Mouse (Mus musculus): ENCODE measurements at regions not wholly inside any gene's neighbourhood (a gene's known extent, or its start where the extent isn't known, plus 50 kb on each side); places are given as distances from the start of the nearest gene placed in this dataset.
A peak's percentile ranks its signal among the peaks of the same experiment; 100 is the strongest.

- Histone ChIP-seq H3K27ac (ENCODE audit: low read depth, low read length) (no peak overlapping the region), H3K4me1 (replicated peaks; ENCODE audit: control insufficient read depth, insufficient read depth, low read length) (peaks cover 4% of the 10 kb centered on the region; the same call in 1 of the 2 replicates), H3K9me3 (ENCODE audit: control insufficient read depth, low read length) (no peaks in the 10 kb centered on the region), H3K36me3 (ENCODE audit: control insufficient read depth, insufficient read depth, low read length) (no peaks in the 10 kb centered on the region), H3K4me2 (ENCODE audit: low read depth, low read length, severe bottlenecking) (no peak overlapping the region), H3K4me3 (ENCODE audit: low read depth, low read length) (no peak overlapping the region), H3K27me3 (ENCODE audit: control insufficient read depth, insufficient read depth, low read length) (no peaks in the 10 kb centered on the region), H3K9ac (ENCODE audit: low read length) (no peak overlapping the region)
- ATAC-seq (replicated peaks; ENCODE audit: low FRiP score) (no peak), DNase-seq (ENCODE audit: low spot score) (no peak)
- WGBS = 83% methylated on average over 17 of the region's 17 CpGs
These were observed 150.4 kb downstream of the Cryba4 start for GRCm38 (mm10) chr5:112101739-112102590.

- H3K4me2 ChIP-seq (ENCODE audit: low read depth, low read length, severe bottlenecking) = peak overlapping the region; percentile 12; the same call in 1 of the 2 replicates
- DNase-seq (ENCODE audit: low spot score) (peak; percentile 77), ATAC-seq (replicated peaks; ENCODE audit: low FRiP score) (peak; percentile 85)
- H3K27me3 ChIP-seq (ENCODE audit: control insufficient read depth, insufficient read depth, low read length) = no peaks in the 10 kb centered on the region
- WGBS = 43% methylated on average over 22 of the region's 22 CpGs
- no peak overlapping the region for H3K9ac ChIP-seq (ENCODE audit: low read length)
- H3K4me1 ChIP-seq (replicated peaks; ENCODE audit: control insufficient read depth, insufficient read depth, low read length) = peaks cover 10% of the 10 kb centered on the region
- no peak overlapping the region for H3K4me3 ChIP-seq (ENCODE audit: low read depth, low read length)
- H3K36me3 ChIP-seq (ENCODE audit: control insufficient read depth, insufficient read depth, low read length) = no peaks in the 10 kb centered on the region
- H3K27ac ChIP-seq (ENCODE audit: low read depth, low read length) = peak overlapping the region; percentile 41; the same call in 1 of the 2 replicates
- H3K9me3 ChIP-seq (ENCODE audit: control insufficient read depth, low read length) = no peaks in the 10 kb centered on the region
These were observed 141.9 kb downstream of the Cryba4 start for GRCm38 (mm10) chr5:112110306-112110969.

- WGBS = 78% methylated on average over 6 of the region's 6 CpGs
- H3K4me2 ChIP-seq (ENCODE audit: low read depth, low read length, severe bottlenecking) = no peak overlapping the region
- no peak for DNase-seq (ENCODE audit: low spot score)
- no peak overlapping the region for H3K4me3 ChIP-seq (ENCODE audit: low read depth, low read length)
- H3K27ac ChIP-seq (ENCODE audit: low read depth, low read length) = no peak overlapping the region
- no peaks in the 10 kb centered on the region for H3K36me3 ChIP-seq (ENCODE audit: control insufficient read depth, insufficient read depth, low read length)
- no peaks in the 10 kb centered on the region for H3K27me3 ChIP-seq (ENCODE audit: control insufficient read depth, insufficient read depth, low read length)
- no peak overlapping the region for H3K9ac ChIP-seq (ENCODE audit: low read length)
- no peak for ATAC-seq (replicated peaks; ENCODE audit: low FRiP score)
- no peaks in the 10 kb centered on the region for H3K9me3 ChIP-seq (ENCODE audit: control insufficient read depth, low read length)
- H3K4me1 ChIP-seq (replicated peaks; ENCODE audit: control insufficient read depth, insufficient read depth, low read length) = no peaks in the 10 kb centered on the region
These were observed 131.6 kb downstream of the Cryba4 start for GRCm38 (mm10) chr5:112120766-112121165.

DNA sequence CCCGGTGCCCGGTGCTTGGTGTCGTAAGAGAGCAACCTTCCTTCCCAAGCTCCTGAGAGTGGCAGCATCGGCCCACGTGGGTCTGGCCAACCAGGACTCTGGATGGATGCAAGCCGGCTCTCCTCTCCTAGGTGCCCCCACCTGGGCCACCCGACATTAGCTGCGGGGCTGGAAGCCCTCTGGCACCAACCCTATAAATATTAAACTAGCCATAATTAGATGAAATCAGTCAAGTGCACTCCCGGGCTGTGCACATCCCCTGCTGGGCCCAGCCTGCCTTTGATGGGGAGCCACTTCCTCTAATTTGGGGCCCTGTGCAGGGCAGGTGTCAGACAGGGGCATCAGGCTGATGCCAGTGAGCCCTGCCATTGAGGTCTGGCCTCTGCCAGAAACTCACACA, 130.8 kb downstream of the Cryba4 start:
- no peaks in the 10 kb centered on the region for H3K27me3 ChIP-seq (ENCODE audit: control insufficient read depth, insufficient read depth, low read length)
- H3K4me2 ChIP-seq (ENCODE audit: low read depth, low read length, severe bottlenecking) = no peak overlapping the region
- H3K27ac ChIP-seq (ENCODE audit: low read depth, low read length) = no peak overlapping the region
- no peak overlapping the region for H3K9ac ChIP-seq (ENCODE audit: low read length)
- ATAC-seq (replicated peaks; ENCODE audit: low FRiP score) (0 out of 2 replicates have a peak, but pooled peaks have one; percentile 31), DNase-seq (ENCODE audit: low spot score) (no peak)
- H3K36me3 ChIP-seq (ENCODE audit: control insufficient read depth, insufficient read depth, low read length) = no peaks in the 10 kb centered on the region
- no peak overlapping the region for H3K4me3 ChIP-seq (ENCODE audit: low read depth, low read length)
- 73% methylated on average over 9 of the region's 9 CpGs for WGBS
- no peaks in the 10 kb centered on the region for H3K9me3 ChIP-seq (ENCODE audit: control insufficient read depth, low read length)
- H3K4me1 ChIP-seq (replicated peaks; ENCODE audit: control insufficient read depth, insufficient read depth, low read length) = no peaks in the 10 kb centered on the region

GRCm38 (mm10) chr5:112122581-112122980, 129.7 kb downstream of the Cryba4 start:
- Histone ChIP-seq H3K9me3 (ENCODE audit: control insufficient read depth, low read length) (no peaks in the 10 kb centered on the region), H3K4me1 (replicated peaks; ENCODE audit: control insufficient read depth, insufficient read depth, low read length) (no peaks in the 10 kb centered on the region), H3K27ac (ENCODE audit: low read depth, low read length) (no peak overlapping the region), H3K4me3 (ENCODE audit: low read depth, low read length) (no peak overlapping the region), H3K4me2 (ENCODE audit: low read depth, low read length, severe bottlenecking) (no peak overlapping the region), H3K27me3 (ENCODE audit: control insufficient read depth, insufficient read depth, low read length) (no peaks in the 10 kb centered on the region), H3K9ac (ENCODE audit: low read length) (no peak overlapping the region), H3K36me3 (ENCODE audit: control insufficient read depth, insufficient read depth, low read length) (no peaks in the 10 kb centered on the region)
- WGBS = 6% methylated on average over 5 of the region's 5 CpGs
- peak; percentile 37; the same call in 1 of the 2 replicates for ATAC-seq (replicated peaks; ENCODE audit: low FRiP score)
- DNase-seq (ENCODE audit: low spot score) = peak; percentile 74

DNA sequence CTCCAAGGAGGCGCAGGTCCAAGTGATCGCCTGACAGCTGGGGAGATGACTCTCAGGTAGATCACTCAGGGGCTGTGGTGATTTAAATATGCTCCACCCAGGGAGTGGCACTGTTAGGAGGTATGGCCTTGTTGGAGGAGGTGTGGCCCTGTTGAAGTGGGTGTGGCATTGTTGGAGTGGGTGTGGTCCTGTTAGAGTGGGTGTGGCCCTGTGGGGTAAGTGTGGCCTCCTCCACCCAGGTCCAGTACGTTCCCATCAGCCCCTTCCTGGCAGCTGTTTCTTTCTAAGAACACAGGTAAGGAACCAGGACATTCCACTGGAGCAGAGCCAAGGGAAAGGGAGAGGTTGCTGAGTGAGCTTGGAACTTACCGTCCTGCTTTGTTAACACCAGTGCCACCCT, 125.1 kb downstream of the Cryba4 start:
- DNase-seq (ENCODE audit: low spot score) (no peak), ATAC-seq (replicated peaks; ENCODE audit: low FRiP score) (no peak)
- Histone ChIP-seq H3K27ac (ENCODE audit: low read depth, low read length) (no peak overlapping the region), H3K4me2 (ENCODE audit: low read depth, low read length, severe bottlenecking) (no peak overlapping the region), H3K9me3 (ENCODE audit: control insufficient read depth, low read length) (no peaks in the 10 kb centered on the region), H3K4me3 (ENCODE audit: low read depth, low read length) (no peak overlapping the region), H3K4me1 (replicated peaks; ENCODE audit: control insufficient read depth, insufficient read depth, low read length) (no peaks in the 10 kb centered on the region), H3K9ac (ENCODE audit: low read length) (no peak overlapping the region), H3K27me3 (ENCODE audit: control insufficient read depth, insufficient read depth, low read length) (no peaks in the 10 kb centered on the region), H3K36me3 (ENCODE audit: control insufficient read depth, insufficient read depth, low read length) (no peaks in the 10 kb centered on the region)
- 94% methylated on average over 4 of the region's 4 CpGs for WGBS

- DNase-seq (ENCODE audit: low spot score) (no peak), ATAC-seq (replicated peaks; ENCODE audit: low FRiP score) (no peak)
- no peak overlapping the region for H3K9ac ChIP-seq (ENCODE audit: low read length)
- 100% methylated on average over 1 of the region's 1 CpGs for WGBS
- no peaks in the 10 kb centered on the region for H3K27me3 ChIP-seq (ENCODE audit: control insufficient read depth, insufficient read depth, low read length)
- H3K36me3 ChIP-seq (ENCODE audit: control insufficient read depth, insufficient read depth, low read length) = no peaks in the 10 kb centered on the region
- no peak overlapping the region for H3K27ac ChIP-seq (ENCODE audit: low read depth, low read length)
- no peaks in the 10 kb centered on the region for H3K9me3 ChIP-seq (ENCODE audit: control insufficient read depth, low read length)
- no peak overlapping the region for H3K4me3 ChIP-seq (ENCODE audit: low read depth, low read length)
- no peak overlapping the region for H3K4me2 ChIP-seq (ENCODE audit: low read depth, low read length, severe bottlenecking)
- H3K4me1 ChIP-seq (replicated peaks; ENCODE audit: control insufficient read depth, insufficient read depth, low read length) = peaks cover 3% of the 10 kb centered on the region; the same call in 1 of the 2 replicates
These were observed 119.6 kb downstream of the Cryba4 start for GRCm38 (mm10) chr5:112132746-112133145.

DNA sequence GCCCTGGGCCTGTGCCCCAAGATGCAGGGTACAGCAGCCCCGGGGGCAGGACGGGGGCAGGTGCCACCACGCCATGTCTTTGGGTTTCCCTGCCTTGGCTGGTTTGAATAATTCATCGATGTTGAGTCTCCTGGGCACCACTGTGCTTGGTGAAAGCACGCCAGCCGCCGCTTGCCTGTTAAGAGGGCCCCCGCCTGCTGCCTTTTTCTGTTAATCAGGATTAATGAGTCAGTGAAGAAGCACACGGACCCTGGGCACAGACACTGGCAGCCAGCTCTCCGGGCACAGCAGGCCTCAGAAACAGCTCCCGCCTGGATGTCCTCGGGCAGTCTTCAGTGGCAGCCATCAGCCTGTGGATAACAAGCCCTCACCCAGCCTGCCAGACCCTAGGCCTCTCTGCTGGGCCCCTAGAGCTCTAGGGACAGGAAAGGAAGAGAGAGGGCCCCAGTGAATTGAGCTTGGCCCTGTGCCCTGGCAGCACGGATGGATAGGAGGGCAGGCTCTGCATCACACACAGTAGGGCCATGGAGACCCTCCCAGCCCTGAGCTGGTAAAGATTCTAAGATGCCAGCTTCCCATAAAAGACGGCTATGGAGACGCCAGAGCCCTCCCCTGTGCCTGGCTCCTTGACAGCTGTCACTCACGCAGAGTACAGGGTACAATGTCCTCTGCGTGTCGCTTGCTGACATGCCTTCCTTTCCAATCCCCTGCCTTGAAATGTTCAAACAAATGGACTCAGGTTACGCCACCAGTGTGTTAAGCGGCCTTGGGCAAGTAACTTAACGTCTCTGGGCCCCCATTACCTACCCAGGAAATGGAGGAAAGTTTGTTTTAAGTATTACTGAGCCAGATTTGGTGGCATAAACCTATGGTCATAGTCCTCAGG, 118.4 kb downstream of the Cryba4 start:
- H3K9ac ChIP-seq (ENCODE audit: low read length) = peak overlapping the region; percentile 20; the same call in 1 of the 2 replicates
- H3K27ac ChIP-seq (ENCODE audit: low read depth, low read length) = peak overlapping the region; percentile 39; the same call in 1 of the 2 replicates
- no peak overlapping the region for H3K4me2 ChIP-seq (ENCODE audit: low read depth, low read length, severe bottlenecking)
- ATAC-seq (replicated peaks; ENCODE audit: low FRiP score) = no peak
- DNase-seq (ENCODE audit: low spot score) = no peak
- WGBS = 70% methylated on average over 21 of the region's 21 CpGs
- peaks cover 3% of the 10 kb centered on the region; the same call in 1 of the 2 replicates for H3K4me1 ChIP-seq (replicated peaks; ENCODE audit: control insufficient read depth, insufficient read depth, low read length)
- no peaks in the 10 kb centered on the region for H3K27me3 ChIP-seq (ENCODE audit: control insufficient read depth, insufficient read depth, low read length)
- H3K4me3 ChIP-seq (ENCODE audit: low read depth, low read length) = no peak overlapping the region
- no peaks in the 10 kb centered on the region for H3K9me3 ChIP-seq (ENCODE audit: control insufficient read depth, low read length)
- H3K36me3 ChIP-seq (ENCODE audit: control insufficient read depth, insufficient read depth, low read length) = no peaks in the 10 kb centered on the region
